ENCODE assay signal across 8 mouse cellular contexts in the genomic region with DNA sequence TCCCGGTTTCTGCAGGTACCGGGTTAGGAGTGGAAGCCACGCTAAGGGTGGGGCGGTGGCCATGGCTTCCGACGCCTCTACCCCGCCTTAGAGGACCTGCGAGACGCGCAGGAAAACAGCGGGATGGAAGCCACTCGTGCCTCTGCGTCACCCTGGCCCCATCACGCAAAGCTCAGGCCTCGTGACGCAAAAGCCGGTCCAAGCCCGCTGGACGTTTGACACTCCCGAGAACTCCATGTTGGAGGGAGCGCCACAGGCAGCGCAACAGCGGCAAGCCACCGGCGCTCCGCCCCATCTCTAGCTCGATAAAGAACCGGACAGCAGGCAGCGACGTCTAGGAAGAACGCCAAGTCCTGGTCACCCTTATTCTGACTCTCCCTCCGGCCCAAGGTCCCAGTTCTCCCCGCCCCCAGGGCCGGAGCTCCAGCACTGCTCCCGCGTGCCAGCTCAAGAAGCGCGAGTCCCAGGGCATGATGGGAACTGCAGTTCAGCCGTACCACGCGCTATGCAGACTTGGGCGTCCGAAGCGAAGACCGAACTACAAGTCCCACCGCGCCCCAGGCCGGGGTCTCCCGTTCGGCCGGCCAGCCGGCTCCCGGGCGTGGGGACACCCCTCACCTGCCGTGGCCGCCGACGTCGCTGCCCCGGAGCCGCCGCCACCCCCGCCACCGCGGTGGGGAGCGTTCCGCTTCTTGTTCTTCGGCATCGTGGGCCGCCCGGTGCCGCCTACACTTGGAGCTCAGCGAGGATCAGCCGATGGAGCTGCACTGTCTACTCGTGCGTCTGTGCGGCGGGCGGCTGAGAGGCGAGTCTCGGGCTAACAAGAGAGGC. TPM values are rescaled to one million over a fixed set of nuclear protein-coding genes. Genes with fewer than 3 reads are reported as not detected.
DNase-seq lines count a peak whose midpoint lies in the region; ATAC-seq and TF ChIP-seq lines count a peak whose summit lies in the region.

No protein-coding gene starts in this region.

- intact Hi-C loops in left cerebral cortex, postnatal 36 days (cut with DNase I), result no loop called here

- under 1% methylated on average over 81 of the region's 81 CpGs for WGBS in embryonic facial prominence, embryonic 10.5 days
- WGBS in intestine, postnatal 0 days, result under 1% methylated on average over 81 of the region's 81 CpGs
- under 1% methylated on average over 81 of the region's 81 CpGs for WGBS in midbrain, embryonic 10.5 days

- H3K27ac ChIP-seq in embryonic facial prominence, embryonic 10.5 days (replicated peaks), result peak overlapping the region; percentile 98
- peak overlapping the region; percentile 96 for H3K27ac ChIP-seq in intestine, postnatal 0 days (ENCODE audit: low read depth, low read length)
- peak overlapping the region; percentile 98 for H3K27ac ChIP-seq in midbrain, embryonic 10.5 days (replicated peaks)

- peak; percentile 97 for DNase-seq in adrenal gland, postnatal 14 days
- peak; percentile 95 for DNase-seq in embryonic facial prominence, embryonic 10.5 days (ENCODE audit: low spot score)
- peak; percentile 97 for DNase-seq in left cerebral cortex, postnatal 36 days (ENCODE audit: low spot score in 2 of 2)
- DNase-seq in midbrain, embryonic 10.5 days (ENCODE audit: low spot score), result peak; percentile 96
- DNase-seq in right cerebral cortex, postnatal 36 days (ENCODE audit: low spot score in 2 of 2), result peak; percentile 96
- peak; percentile 94 for DNase-seq in yolk sac, embryonic 10.5 days (ENCODE audit: low spot score)

- ATAC-seq in granulocyte monocyte progenitor cell, adult 5-6 weeks (replicated peaks; ENCODE audit: poor library complexity, severe bottlenecking), result peak; percentile 47
- ATAC-seq in intestine, postnatal 0 days, result peak; percentile 88

- H3K36me3 ChIP-seq in embryonic facial prominence, embryonic 10.5 days (replicated peaks), result peaks cover 8% of the 10 kb centered on the region; the same call in 1 of the 2 replicates
- H3K36me3 ChIP-seq in intestine, postnatal 0 days (ENCODE audit: control insufficient read depth, insufficient read depth), result no peaks in the 10 kb centered on the region
- peaks cover 7% of the 10 kb centered on the region for H3K36me3 ChIP-seq in midbrain, embryonic 10.5 days

- peak; percentile 39 for TF ChIP-seq CTCF in intestine, postnatal 0 days (IDR thresholded peaks at IDR 0.05; ENCODE audit: low read depth)

- H3K9ac ChIP-seq in intestine, postnatal 0 days (ENCODE audit: low read depth, low read length), result peak overlapping the region; percentile 92

- peak overlapping the region; percentile 94 for H3K4me3 ChIP-seq in embryonic facial prominence, embryonic 10.5 days
- H3K4me3 ChIP-seq in intestine, postnatal 0 days (ENCODE audit: low read depth, low read length), result peak overlapping the region; percentile 99
- peak overlapping the region; percentile 97 for H3K4me3 ChIP-seq in midbrain, embryonic 10.5 days

- peaks cover 18% of the 10 kb centered on the region for H3K4me1 ChIP-seq in embryonic facial prominence, embryonic 10.5 days
- H3K4me1 ChIP-seq in intestine, postnatal 0 days (replicated peaks; ENCODE audit: control insufficient read depth, insufficient read depth, low read length), result 0 out of 2 replicates have a peak, but pooled peaks cover 3% of the 10 kb centered on the region
- peaks cover 33% of the 10 kb centered on the region for H3K4me1 ChIP-seq in midbrain, embryonic 10.5 days

- H3K9me3 ChIP-seq in embryonic facial prominence, embryonic 10.5 days, result no peaks in the 10 kb centered on the region
- no peaks in the 10 kb centered on the region for H3K9me3 ChIP-seq in intestine, postnatal 0 days (ENCODE audit: control insufficient read depth)
- no peaks in the 10 kb centered on the region for H3K9me3 ChIP-seq in midbrain, embryonic 10.5 days (replicated peaks)

- no peaks in the 10 kb centered on the region for H3K27me3 ChIP-seq in embryonic facial prominence, embryonic 10.5 days (replicated peaks; ENCODE audit: low read depth, poor library complexity, severe bottlenecking)
- H3K27me3 ChIP-seq in intestine, postnatal 0 days (replicated peaks; ENCODE audit: control insufficient read depth, insufficient read depth, low read length), result no peaks in the 10 kb centered on the region
- no peaks in the 10 kb centered on the region for H3K27me3 ChIP-seq in midbrain, embryonic 10.5 days (ENCODE audit: low read depth, poor library complexity, severe bottlenecking)

- H3K4me2 ChIP-seq in intestine, postnatal 0 days (replicated peaks; ENCODE audit: low read depth), result peak overlapping the region; percentile 82

RNA-seq across cellular contexts. Expression of gene Lsmem1, which starts 23.2 kb away (rescaled TPM):
- total RNA-seq in adrenal gland, postnatal 14 days (2021), result 0.26 TPM in 1 of 2 replicates, not detected in the other
- not detected in 2 replicates for polyA plus RNA-seq in embryonic facial prominence, embryonic 10.5 days (2016; fragmentation: Nextera tagmentation; extraction: Ambion mirVana)
- not detected in 2 replicates for total RNA-seq in granulocyte monocyte progenitor cell, adult 5-6 weeks (2014; fragmentation: Nextera tagmentation)
- 0.52 TPM in 1 of 2 replicates, not detected in the other for total RNA-seq in granulocyte monocyte progenitor cell, adult 5-6 weeks (2017)
- polyA plus RNA-seq in intestine, postnatal 0 days (2015; fragmentation: Nextera tagmentation; extraction: Ambion mirVana), result not detected in 2 replicates
- 1 to 10 TPM; 1.3 to 1.8 TPM for total RNA-seq in left cerebral cortex, postnatal 36 days (2021)
- polyA plus RNA-seq in midbrain, embryonic 10.5 days (2016; fragmentation: Nextera tagmentation; extraction: Ambion mirVana), result not detected in 2 replicates

RNA-seq across cellular contexts. Expression of gene Ifrd1, which starts 25.8 kb away (rescaled TPM):
- 155 and 156 TPM in 2 replicates for total RNA-seq in adrenal gland, postnatal 14 days (2021)
- 111 and 116 TPM in 2 replicates for polyA plus RNA-seq in embryonic facial prominence, embryonic 10.5 days (2016; fragmentation: Nextera tagmentation; extraction: Ambion mirVana)
- 91.2 and 111 TPM in 2 replicates for total RNA-seq in granulocyte monocyte progenitor cell, adult 5-6 weeks (2014; fragmentation: Nextera tagmentation)
- 107 and 115 TPM in 2 replicates for total RNA-seq in granulocyte monocyte progenitor cell, adult 5-6 weeks (2017)
- polyA plus RNA-seq in intestine, postnatal 0 days (2015; fragmentation: Nextera tagmentation; extraction: Ambion mirVana), result 98.3 and 113 TPM in 2 replicates
- total RNA-seq in left cerebral cortex, postnatal 36 days (2021), result 100 to 1,000 TPM; 112 to 114 TPM
- 133 and 140 TPM in 2 replicates for polyA plus RNA-seq in midbrain, embryonic 10.5 days (2016; fragmentation: Nextera tagmentation; extraction: Ambion mirVana)

Comparison
In these comparisons a context has a peak if more than half of its experiments do, and no peak if none do; other contexts are left out.
1. Peak in every context shown above with its lines: DNase-seq, ATAC-seq, H3K4me3 ChIP-seq and H3K27ac ChIP-seq.